Mouse (Mus musculus) spleen, adult 2 months (tissue): ENCODE results near the gene Shank3.

Experiments used
- CTCF ChIP-seq: fragments of 200-500 bp; IDR thresholded peaks from 2 replicates; pipeline ENCODE4 v1.5.1; 2011; ENCODE audit warnings: mild to moderate bottlenecking, inconsistent platforms; ENCODE audit not compliant: insufficient read depth, insufficient read length, insufficient replicate concordance; ENCODE audit errors: extremely low read depth
- POLR2A ChIP-seq: fragments of 200-500 bp; IDR thresholded peaks from 2 replicates; pipeline ENCODE4 v1.6.1; 2011; ENCODE audit warnings: low read depth, low read length, inconsistent platforms

DNA sequence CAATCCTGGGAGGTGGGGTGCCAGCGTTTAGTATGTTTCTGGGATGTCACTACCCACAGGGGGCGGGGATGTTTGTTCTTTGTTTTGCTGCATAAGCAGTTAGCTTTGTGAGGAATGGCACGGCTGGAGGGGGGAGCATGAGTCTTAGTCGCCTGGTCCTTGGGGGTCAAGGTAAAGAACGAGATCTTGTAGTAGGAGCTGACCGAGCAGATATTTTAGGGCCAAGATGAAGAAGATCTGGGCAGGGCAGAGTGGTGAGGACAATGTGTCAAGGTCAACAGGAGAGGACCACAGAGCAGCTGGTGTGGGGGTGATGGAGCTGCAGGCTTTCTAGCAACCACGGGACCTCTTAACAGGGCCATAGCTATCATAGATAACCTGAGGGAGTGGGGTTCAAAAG is 28.0 kb downstream of the Shank3 start:
- TF ChIP-seq POLR2A, result no peak
- TF ChIP-seq CTCF, result no peak
